Mouse (Mus musculus): ENCODE data around the gene Zdhhc23.
A peak's percentile ranks its signal among the peaks of the same experiment; 100 is the strongest.

The Zdhhc23 gene

DNA sequence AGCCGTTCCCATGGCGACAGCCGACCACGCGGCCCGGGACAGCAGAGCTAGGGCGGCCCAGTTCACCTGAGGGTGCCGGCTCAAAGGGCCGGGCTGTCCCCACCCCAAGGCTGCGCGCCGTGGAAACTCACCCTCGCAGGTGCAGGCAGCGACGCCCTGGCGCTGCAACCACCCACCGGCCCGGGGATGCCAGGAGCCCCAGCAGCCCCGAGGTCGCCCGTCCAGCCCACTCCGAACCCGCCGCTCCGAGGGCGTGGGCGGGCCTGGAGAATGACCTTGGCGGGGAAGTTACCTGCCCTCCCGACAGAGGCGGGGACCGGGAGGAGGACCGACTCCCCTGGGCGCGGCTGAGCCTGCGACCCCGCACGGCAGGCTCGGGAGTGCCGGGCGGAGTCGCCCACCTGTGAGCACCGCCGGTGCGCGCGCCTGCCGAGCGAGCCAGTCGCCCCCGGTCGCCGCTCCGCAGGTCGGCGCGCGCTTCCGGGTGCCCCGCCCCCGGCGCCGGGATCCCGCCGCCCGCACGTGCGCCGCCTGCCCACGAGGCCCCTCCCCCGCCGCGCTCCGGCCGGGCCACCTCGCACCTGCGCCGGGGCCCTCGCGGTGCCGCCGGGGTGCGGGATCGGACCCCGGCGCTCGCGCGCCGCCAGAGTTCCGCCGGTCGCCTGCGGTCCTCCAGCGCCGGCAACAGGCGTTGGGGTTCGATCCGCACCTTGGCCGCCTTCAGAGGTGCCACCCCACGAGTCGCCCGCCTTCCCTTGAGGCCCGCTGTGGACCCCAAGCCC lies at the start of gene Zdhhc23:
TSS of gene Zdhhc23 (minus strand) at position 464 of the 782 bp plus-strand sequence.
- DNase-seq: peak; percentile 61

GRCm38 (mm10) chr16:44029273-44029672 lies 49.7 kb upstream of the Zdhhc23 start:
- no peak for DNase-seq

GRCm38 (mm10) chr16:44026822-44027221 lies 47.2 kb upstream of the Zdhhc23 start:
- DNase-seq: no peak

- DNase-seq: no peak
These were observed 46.6 kb upstream of the Zdhhc23 start for GRCm38 (mm10) chr16:44026210-44026609.

- DNase-seq: no peak
These were observed 39.5 kb upstream of the Zdhhc23 start for GRCm38 (mm10) chr16:44018986-44019548.

- DNase-seq: no peak
These were observed 38.8 kb upstream of the Zdhhc23 start for GRCm38 (mm10) chr16:44018372-44018771.

- DNase-seq: no peak
These were observed 38.1 kb upstream of the Zdhhc23 start for GRCm38 (mm10) chr16:44017707-44018106.

GRCm38 (mm10) chr16:44016164-44016563 lies 36.6 kb upstream of the Zdhhc23 start:
- DNase-seq: peak; percentile 46

- DNase-seq: no peak
These were observed 36.0 kb upstream of the Zdhhc23 start for GRCm38 (mm10) chr16:44015416-44016158.

DNA sequence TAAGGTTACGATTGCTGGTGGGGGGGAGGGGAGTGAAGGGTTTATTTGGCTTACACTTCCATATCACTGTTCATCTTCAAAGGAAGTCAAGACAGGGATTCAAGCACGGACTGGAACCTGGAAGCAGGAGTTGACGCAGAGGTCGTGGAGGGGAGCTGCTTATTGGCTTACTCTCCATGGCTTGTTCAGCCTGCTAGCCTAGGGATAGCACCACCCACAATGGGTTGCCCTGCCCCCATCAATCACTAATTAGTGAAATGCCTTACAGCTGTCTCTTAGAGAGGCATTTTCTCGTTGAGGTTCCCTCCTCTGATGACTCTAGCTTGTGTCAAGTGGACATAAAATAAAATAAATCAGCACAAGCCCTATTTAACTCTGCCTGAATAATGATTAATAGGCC lies 31.4 kb upstream of the Zdhhc23 start:
- DNase-seq: no peak

GRCm38 (mm10) chr16:44002086-44002485 lies 22.5 kb upstream of the Zdhhc23 start:
- no peak for DNase-seq

DNA sequence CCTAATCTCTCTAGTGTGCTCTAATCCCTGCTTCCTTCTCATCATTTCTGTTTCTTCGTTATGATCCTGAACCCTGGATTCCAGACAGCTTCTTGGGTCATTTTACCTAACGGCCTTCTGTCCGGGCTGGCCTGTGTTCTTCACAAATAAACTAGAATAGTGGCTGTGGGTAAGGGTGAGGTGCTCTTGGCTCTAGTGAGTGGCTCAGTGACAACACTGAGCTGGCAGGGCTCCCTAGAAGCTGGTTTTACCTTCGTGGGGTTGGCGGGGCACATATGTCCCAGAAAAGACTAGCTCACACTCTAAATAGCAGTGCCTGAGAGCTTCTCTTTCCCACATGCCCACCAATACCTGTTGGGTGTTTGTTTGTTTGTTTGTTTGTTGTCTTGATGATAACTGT lies 19.9 kb upstream of the Zdhhc23 start:
- DNase-seq: no peak

- no peak for DNase-seq
These were observed 19.5 kb upstream of the Zdhhc23 start for GRCm38 (mm10) chr16:43999111-43999510.

DNA sequence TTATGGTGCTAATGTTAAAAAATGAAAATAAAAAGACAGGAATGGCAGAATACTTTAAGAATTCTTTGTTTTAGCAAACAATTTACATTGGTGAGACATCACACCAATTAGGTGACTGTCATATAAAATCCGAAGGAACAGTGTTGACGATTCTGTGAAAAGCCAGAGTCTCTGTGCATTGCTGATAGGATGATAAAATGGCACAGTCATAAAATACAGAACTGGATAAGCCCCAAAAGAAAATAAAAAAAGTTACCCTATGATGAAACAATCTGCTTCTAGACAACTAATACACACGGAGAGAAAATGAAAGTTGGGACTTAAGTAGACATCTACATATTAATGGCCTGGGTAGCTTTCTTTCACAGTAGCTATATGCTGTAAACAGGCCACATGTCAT lies 15.0 kb upstream of the Zdhhc23 start:
- no peak for DNase-seq

- DNase-seq: no peak
These were observed 6.7 kb upstream of the Zdhhc23 start for GRCm38 (mm10) chr16:43986299-43986698.

DNA sequence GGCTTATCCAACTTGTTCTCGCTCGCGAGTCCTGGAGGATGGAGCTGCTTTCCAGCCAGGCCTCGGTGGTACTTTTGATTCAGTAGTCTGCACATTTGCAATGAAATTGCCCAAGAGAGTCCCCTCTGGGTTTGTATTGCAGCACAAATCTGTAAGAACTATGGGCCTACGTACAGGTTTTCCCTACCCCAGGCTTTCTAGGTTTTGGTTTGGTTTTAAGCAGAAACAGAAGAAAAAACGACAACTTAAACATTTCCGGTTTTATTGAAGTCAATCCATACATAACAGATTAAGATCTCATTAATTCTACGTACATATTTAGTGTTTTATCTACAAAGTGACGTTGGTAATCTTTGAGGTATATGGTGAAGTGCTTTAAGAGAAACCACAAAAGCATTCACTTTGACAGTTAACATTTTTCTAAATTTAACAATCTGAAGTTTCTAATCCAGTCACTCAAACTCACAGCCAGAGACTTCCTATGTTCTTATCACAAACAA lies 569 bp upstream of the Zdhhc23 start:
- no peak for DNase-seq

DNA sequence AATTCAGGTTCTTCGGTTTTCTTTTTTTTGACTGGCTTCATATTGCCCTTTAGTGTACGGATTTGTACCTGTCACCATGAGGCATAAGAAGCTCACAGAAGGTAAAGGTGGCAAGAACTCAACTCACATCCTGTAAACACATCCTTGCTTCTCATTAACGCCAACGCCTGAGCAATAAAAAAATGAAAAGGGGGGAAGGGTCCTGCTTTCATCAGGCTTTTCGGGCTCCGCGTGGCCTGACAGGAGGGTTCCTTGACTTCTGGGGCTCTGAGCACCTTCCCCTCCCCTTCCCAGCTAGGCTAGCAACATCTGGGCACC lies 622 bp downstream of the Zdhhc23 start:
- no peak for DNase-seq

- no peak for DNase-seq
These were observed 5.9 kb downstream of the Zdhhc23 start for GRCm38 (mm10) chr16:43973606-43974220.

GRCm38 (mm10) chr16:43973147-43973546 lies 6.4 kb downstream of the Zdhhc23 start:
- DNase-seq: no peak

- DNase-seq: no peak
These were observed 7.2 kb downstream of the Zdhhc23 start for GRCm38 (mm10) chr16:43972391-43972790.

DNA sequence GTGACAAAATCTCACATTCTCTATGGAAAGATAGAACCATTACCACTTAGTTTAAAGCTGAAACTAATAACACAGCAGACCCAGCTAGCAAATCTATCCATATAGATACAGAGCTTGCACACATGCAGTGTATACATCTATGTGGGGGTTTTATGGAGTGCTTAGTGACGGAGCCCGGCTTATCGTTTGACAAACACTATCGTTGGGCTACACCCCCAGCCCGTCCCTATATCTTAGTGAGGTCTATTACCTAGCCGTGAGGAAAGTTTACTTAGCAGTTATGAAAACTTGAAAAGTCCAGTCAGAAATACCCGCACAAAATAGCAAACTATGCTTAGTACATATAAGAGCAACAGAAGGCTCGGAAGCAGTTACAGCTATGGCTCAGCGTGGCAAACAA lies 7.8 kb downstream of the Zdhhc23 start:
- DNase-seq: no peak

GRCm38 (mm10) chr16:43971189-43971588 lies 8.4 kb downstream of the Zdhhc23 start:
- DNase-seq: no peak

GRCm38 (mm10) chr16:43970426-43970825 lies 9.2 kb downstream of the Zdhhc23 start:
- DNase-seq: peak; percentile 46
